Mouse (Mus musculus) R1 (cell line): ENCODE data around the gene Aqp8.

Source experiments
- DNase-seq: peaks from one replicate; pipeline ENCODE4 v3.0.0-alpha.2; 2018; ENCODE audit warnings: low read depth, low spot score

The Aqp8 gene

GRCm38 (mm10) chr7:123462070-123462501, at the start of gene Aqp8:
TSS of gene Aqp8 (plus strand) at chr7:123462291.
- DNase-seq, result peak; percentile 44

- no peak for DNase-seq
Observed at GRCm38 (mm10) chr7:123416803-123417202, 45.3 kb upstream of the Aqp8 start.

- DNase-seq, result no peak
Observed at GRCm38 (mm10) chr7:123417661-123418060, 44.4 kb upstream of the Aqp8 start.

GRCm38 (mm10) chr7:123419984-123420383, 42.1 kb upstream of the Aqp8 start:
- no peak for DNase-seq

GRCm38 (mm10) chr7:123421958-123422357, 40.1 kb upstream of the Aqp8 start:
- DNase-seq, result no peak

- DNase-seq, result no peak
Observed at GRCm38 (mm10) chr7:123424281-123424680, 37.8 kb upstream of the Aqp8 start.

GRCm38 (mm10) chr7:123425134-123425757, 36.8 kb upstream of the Aqp8 start:
- DNase-seq, result peak; percentile 26

GRCm38 (mm10) chr7:123429624-123430410, 32.3 kb upstream of the Aqp8 start:
- no peak for DNase-seq

GRCm38 (mm10) chr7:123430411-123430705, 31.7 kb upstream of the Aqp8 start:
- no peak for DNase-seq

GRCm38 (mm10) chr7:123431206-123431605, 30.9 kb upstream of the Aqp8 start:
- no peak for DNase-seq

GRCm38 (mm10) chr7:123442079-123442478, 20.0 kb upstream of the Aqp8 start:
- DNase-seq, result no peak

- no peak for DNase-seq
Observed at GRCm38 (mm10) chr7:123448794-123449193, 13.3 kb upstream of the Aqp8 start.

- no peak for DNase-seq
Observed at GRCm38 (mm10) chr7:123449676-123450075, 12.4 kb upstream of the Aqp8 start.

- no peak for DNase-seq
Observed at GRCm38 (mm10) chr7:123450515-123450914, 11.6 kb upstream of the Aqp8 start.

GRCm38 (mm10) chr7:123452551-123452950, 9.5 kb upstream of the Aqp8 start:
- no peak for DNase-seq

GRCm38 (mm10) chr7:123453066-123453465, 9.0 kb upstream of the Aqp8 start:
- no peak for DNase-seq

GRCm38 (mm10) chr7:123455088-123455487, 7.0 kb upstream of the Aqp8 start:
- no peak for DNase-seq

- DNase-seq, result no peak
Observed at GRCm38 (mm10) chr7:123458309-123458708, 3.8 kb upstream of the Aqp8 start.

- no peak for DNase-seq
Observed at GRCm38 (mm10) chr7:123459247-123459646, 2.8 kb upstream of the Aqp8 start.

GRCm38 (mm10) chr7:123461316-123461715, 775 bp upstream of the Aqp8 start:
- no peak for DNase-seq

GRCm38 (mm10) chr7:123463569-123463968, 1.5 kb downstream of the Aqp8 start:
- no peak for DNase-seq

GRCm38 (mm10) chr7:123465692-123466387, 3.7 kb downstream of the Aqp8 start:
- DNase-seq, result peak; percentile 80

GRCm38 (mm10) chr7:123467961-123468360, 5.9 kb downstream of the Aqp8 start:
- no peak for DNase-seq
